Mouse (Mus musculus) A20 (cell line): ENCODE measurements around the gene Galnt5.

Experiments
- DNase-seq: peaks from one replicate; pipeline ENCODE4 v3.0.0-alpha.2; 2011; ENCODE audit warnings: low read depth, low spot score

Galnt5 gene

DNA sequence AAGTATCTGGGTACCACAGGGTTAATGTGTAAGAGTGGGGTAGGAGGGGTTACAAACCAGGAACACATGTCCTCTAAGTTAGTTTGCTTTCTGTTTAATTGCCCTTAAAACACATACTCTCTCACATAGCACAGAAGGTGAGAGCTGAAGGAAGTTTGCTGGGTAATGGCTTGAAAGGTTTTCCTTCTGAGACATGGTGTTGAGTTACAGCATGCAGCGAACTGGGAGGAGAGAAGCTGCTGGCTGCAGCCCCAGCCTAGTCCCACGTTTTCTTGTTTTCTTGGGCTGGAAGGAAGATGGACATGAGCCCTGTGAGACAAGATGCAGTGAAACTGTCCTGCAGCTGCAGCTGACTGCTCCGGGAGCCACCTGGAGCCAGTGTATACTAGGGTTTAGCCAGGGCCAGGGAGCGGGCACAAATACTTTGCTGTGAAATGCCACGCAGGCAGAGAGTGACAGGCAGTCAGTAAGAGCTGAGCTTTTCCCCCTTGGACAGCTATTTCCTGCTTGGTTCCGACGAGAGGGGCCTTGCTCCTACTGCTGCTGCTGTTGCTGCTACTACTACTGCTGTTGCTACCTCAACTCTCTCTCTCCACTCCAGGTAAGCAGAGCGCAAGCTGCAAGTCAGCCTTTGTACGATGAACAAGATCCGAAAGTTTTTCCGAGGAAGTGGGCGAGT, at the start of gene Galnt5:
TSS of gene Galnt5 (plus strand) at position 133 of the 679 bp plus-strand sequence.
- DNase-seq, result no peak

DNA sequence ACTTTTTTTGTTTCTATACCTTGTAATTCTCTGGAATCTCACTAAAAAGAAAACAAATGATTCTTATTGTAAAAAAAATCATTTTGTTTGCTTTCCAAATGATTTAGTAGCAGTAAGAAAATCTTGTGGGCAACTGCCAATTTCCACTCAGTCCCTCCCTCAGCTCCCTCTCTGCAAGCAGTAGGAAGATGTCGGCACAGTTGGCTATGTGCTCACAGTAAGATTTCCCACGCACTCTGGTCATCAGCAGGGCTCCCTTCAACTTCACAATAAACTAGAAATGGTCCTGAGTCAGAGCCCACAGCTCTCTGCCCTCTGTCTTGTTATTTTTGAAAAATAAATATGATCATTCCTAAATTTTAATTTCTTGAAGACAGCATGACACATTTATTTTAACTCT, 46.1 kb upstream of the Galnt5 start:
- no peak for DNase-seq

GRCm38 (mm10) chr2:57960786-57961185, 36.9 kb upstream of the Galnt5 start:
- DNase-seq, result no peak

DNA sequence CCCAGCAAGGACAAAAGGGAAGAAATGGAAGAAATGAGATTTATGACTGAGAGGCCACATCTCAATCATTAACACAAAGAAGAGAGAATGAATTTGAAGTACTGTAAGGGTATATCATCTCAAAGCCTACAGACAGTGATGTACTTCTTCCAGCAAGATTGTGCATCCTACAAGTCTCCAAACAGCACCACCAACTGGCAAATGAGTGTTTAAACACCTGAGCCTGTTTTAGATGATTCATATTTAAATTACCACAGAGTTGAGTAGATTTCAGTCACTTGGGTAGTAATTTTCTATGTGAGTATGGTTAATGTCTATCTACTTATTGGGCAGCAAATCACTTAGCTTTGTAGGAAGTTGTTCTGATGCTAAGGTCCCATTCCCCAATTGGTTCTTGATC, 15.4 kb upstream of the Galnt5 start:
- no peak for DNase-seq

DNA sequence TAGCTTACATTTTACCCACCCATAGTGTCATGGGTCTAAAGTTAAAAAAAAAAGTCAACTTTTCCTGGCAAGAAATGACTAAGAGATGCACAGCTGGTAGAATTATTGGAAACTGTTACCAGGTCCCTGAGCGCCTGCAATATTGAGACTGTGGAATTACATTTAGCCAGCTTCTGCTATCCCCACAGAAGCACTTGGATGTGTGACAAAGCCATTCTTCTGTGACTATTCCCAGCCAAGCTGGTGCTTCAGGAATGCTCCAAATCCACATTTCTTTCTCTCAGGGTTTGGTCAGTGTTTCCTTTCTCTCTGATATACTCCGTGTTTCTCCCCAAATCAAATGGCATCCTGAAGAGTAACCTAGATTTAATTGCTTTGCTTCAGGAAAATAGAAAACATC, 6.6 kb upstream of the Galnt5 start:
- DNase-seq, result no peak

DNA sequence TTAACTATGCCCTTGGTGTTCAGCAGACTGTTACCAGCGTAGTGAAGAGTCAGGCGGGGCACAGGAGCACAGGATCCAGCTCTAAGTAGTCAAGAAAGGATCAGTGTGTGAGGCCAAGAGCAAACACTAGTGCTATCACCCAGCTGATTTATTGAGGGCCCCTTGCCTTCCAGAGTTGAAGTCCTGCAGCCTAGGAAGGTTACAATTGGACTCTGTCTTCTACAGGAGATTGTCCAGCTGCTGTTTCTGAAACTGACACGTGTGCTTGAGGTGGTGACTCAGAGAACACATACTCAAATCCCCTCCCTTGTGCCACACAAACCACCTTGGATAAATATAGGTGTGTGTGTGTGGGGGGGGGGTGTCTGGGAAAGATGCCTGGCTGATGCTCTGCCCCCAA, 3.8 kb downstream of the Galnt5 start:
- DNase-seq, result no peak

- no peak for DNase-seq
Measured at GRCm38 (mm10) chr2:58007081-58007480, 9.4 kb downstream of the Galnt5 start.

GRCm38 (mm10) chr2:58023556-58023955, 25.9 kb downstream of the Galnt5 start:
- no peak for DNase-seq

DNA sequence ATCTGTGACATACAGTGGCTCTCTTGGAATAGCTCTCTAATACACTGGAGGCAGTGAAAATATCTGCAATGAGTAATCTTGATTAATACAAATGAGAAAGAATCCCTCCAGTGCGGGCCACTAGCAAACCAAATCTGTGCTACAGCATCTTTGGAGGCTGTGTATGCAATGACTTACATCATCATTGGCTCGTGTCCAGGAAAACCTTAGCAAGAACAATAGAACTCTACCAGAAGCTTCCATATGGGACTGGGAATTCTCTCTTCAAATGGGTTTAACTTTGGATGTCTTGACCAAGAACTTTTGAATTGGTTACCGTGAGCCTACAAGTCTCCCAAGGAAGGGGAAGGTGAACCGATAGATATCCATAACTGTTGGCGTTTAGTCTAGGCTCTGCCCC, 29.1 kb downstream of the Galnt5 start:
- no peak for DNase-seq

DNA sequence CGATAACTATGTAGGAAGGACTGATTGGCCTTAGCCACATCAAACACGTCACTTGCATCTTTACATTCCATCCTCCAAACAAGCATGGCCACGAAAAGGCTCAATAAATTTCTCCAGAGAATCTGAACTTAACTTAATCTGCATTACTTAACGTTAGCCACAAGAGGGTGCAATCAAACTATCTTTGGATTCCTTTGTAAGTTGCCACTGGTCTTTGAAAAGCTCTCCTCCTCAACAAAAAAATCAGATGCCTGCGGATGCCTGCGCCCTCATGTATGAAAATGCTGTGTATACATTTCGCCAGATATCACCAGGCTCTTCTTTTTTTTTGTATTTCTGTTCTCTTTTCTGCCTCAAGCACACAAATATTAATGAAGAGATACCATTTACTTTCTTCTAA, 31.7 kb downstream of the Galnt5 start:
- DNase-seq, result peak; percentile 32

DNA sequence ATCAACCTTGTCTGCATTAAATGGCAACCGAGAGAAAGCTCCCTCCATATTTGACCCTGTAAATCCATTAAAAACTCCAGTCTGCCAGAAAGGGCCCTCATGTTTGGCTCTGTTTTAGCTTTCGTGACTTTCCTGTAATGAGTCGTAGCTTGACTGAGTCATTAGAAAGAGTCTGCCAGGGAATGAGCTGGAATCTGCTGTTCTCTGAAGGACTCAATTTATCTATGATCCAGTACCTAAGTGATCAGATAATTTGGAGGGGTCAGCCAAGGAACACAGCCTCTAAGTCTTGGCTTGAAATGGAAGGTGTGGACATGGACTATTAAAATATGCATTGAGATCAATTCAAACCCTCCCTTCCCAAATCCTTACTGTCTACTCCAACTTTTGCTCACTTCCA, 33.7 kb downstream of the Galnt5 start:
- DNase-seq, result no peak

GRCm38 (mm10) chr2:58035635-58036034, 38.0 kb downstream of the Galnt5 start:
- DNase-seq, result no peak

DNA sequence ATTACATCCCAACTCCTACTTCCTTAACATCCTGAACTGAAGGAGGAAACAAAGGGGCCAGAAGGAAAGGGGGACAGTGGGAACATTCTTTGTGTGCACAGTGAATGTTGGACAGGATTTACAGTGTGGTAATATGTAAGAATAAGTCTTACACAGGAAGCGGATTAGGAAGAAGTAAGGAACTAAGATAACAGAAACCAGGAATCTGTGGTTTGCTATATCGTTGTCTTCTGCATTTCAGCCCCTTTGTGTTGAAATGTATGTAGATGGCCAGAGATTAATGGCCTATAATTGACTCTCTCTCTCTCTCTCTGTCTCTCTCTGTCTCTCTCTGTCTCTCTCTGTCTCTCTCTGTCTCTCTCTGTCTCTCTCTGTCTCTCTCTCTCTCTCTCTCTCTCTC, 39.2 kb downstream of the Galnt5 start:
- no peak for DNase-seq

- no peak for DNase-seq
Measured at GRCm38 (mm10) chr2:58041867-58042266, 44.2 kb downstream of the Galnt5 start.

GRCm38 (mm10) chr2:58052821-58053581, 55.3 kb downstream of the Galnt5 start, which contains the start of gene Ermn:
TSS of gene Ermn (minus strand) at chr2:58052864.
- no peak for DNase-seq

DNA sequence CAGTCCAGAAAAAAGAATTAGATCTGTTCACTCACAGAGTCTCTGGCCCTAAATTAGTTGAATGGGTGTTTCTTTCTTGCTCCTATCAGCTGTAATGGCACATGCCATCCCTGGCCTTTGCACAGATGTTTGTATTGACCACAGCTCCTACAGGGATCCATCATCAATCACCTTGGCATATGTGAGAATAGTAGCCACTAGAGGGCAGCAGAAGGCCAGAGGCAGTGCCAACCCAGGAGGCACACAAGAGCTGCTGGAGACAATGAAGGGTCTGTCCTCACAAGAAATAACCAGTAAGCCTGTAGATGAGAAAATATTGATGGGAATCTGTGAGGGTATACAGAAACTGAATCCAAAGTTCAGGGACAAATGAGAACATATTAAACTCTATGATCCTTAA, 57.7 kb downstream of the Galnt5 start:
- peak; percentile 60 for DNase-seq

DNA sequence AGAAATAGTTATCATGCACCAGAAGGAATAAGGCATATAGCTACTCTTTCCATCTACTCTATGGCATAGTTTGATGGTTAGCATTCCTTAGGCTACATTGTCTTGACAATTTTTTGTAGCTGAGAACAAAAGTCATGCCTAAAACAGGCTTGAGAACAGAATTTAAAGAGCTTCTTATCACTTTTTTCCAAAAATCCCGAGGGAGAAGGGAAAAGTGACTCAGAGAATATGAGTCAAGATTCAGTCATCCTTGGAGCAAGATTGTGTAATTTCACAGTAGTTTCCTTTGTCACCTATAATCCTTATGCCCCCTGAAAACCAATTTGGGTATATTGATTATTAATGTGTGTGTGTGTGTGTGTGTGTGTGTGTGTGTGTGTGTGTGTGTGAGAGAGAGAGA, 82.2 kb downstream of the Galnt5 start:
- DNase-seq, result no peak

- no peak for DNase-seq
Measured at GRCm38 (mm10) chr2:58086420-58086819, 88.7 kb downstream of the Galnt5 start.

DNA sequence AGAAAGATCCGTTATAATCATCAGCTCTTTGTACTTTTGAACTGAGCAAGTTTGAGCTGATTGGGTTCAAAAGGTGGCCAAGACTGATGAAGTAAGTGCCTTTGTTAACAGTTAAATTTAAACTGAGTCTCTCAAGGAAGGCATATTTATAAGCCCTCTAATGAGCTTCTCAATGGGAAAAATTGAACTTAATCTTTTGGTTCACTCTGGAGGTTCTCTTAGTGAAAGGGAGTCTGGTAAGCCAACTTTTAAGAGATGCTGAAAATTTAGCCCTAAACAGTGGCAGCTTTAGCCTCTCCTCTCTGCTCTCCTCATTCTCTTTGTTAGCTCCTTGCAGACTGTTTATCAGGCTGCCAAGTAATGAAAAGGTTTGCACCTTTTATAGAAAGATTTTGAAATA, 97.1 kb downstream of the Galnt5 start:
- no peak for DNase-seq
